Mouse (Mus musculus) midbrain, embryonic 14.5 days (tissue): ENCODE results near the gene Fsd2. TPM values are rescaled to one million over a fixed set of nuclear protein-coding genes. Genes with fewer than 3 reads are reported as not detected.

Experiments used
- ATAC-seq: fragments of 200-750 bp; cut with Nextera tagmentation; 2 replicates; pipeline ENCODE4 v1.8.0; 2017; ENCODE audit warnings: moderate number of reproducible peaks, moderate library complexity; ENCODE audit not compliant: low FRiP score, low TSS enrichment
- DNase-seq: peaks from one replicate; pipeline ENCODE4 v3.0.0-alpha.2; 2015
- H3K27ac ChIP-seq: fragments of 300-500 bp; sonication (generic); replicated peaks from 2 replicates; pipeline ENCODE4 v1.5.1; 2014; ENCODE audit warnings: mild to moderate bottlenecking, low read depth, low read length, moderate library complexity
- H3K27me3 ChIP-seq: fragments of 300-500 bp; sonication (generic); 2 replicates; pipeline ENCODE4 v1.6.1; 2014; ENCODE audit warnings: low read length, control low read depth, mixed read lengths; ENCODE audit not compliant: control insufficient read depth, insufficient read depth
- H3K36me3 ChIP-seq: fragments of 300-500 bp; sonication (generic); 2 replicates; pipeline ENCODE4 v1.6.1; 2014; ENCODE audit warnings: low read length, control low read depth; ENCODE audit not compliant: control insufficient read depth, insufficient read depth
- H3K4me1 ChIP-seq: fragments of 300-500 bp; sonication (generic); 2 replicates; pipeline ENCODE4 v1.6.1; 2014; ENCODE audit warnings: mild to moderate bottlenecking, antibody characterized with exemption, low read length, control low read depth; ENCODE audit not compliant: control insufficient read depth, insufficient read depth
- H3K4me2 ChIP-seq: fragments of 300-500 bp; sonication (generic); 2 replicates; pipeline ENCODE4 v1.6.1; 2014; ENCODE audit warnings: mild to moderate bottlenecking, low read length, moderate library complexity
- H3K4me3 ChIP-seq: fragments of 300-500 bp; sonication (generic); replicated peaks from 2 replicates; pipeline ENCODE4 v1.5.1; 2014; ENCODE audit warnings: low read depth, low read length
- H3K9ac ChIP-seq: fragments of 300-500 bp; sonication (generic); replicated peaks from 2 replicates; pipeline ENCODE4 v1.6.1; 2014; ENCODE audit warnings: mild to moderate bottlenecking, low read length, moderate library complexity
- H3K9me3 ChIP-seq: fragments of 300-500 bp; sonication (generic); 2 replicates; pipeline ENCODE4 v1.6.1; 2016; ENCODE audit warnings: low read length, control low read depth, mixed read lengths; ENCODE audit not compliant: control insufficient read depth
- WGBS: fragments of 180-500 bp; shearing (Covaris S2); extraction: QIAGEN DNeasy Blood & Tissue Kit; methylation state at CpG from one replicate; pipeline ENCODE4 v1.1.7; 2014; 5-methylcytosine and 5-hydroxymethylcytosine counted together
- polyA plus RNA-seq: library from polyadenylated mRNA; unstranded; fragments of >200 nt; fragmentation: Nextera tagmentation; extraction: Ambion mirVana; gene quantifications from 2 replicates; pipeline ENCODE4 v1.2.1, GENCODE M21; 2014

The Fsd2 gene
- 0.07 and 0.20 TPM in 2 replicates for polyA plus RNA-seq

DNA sequence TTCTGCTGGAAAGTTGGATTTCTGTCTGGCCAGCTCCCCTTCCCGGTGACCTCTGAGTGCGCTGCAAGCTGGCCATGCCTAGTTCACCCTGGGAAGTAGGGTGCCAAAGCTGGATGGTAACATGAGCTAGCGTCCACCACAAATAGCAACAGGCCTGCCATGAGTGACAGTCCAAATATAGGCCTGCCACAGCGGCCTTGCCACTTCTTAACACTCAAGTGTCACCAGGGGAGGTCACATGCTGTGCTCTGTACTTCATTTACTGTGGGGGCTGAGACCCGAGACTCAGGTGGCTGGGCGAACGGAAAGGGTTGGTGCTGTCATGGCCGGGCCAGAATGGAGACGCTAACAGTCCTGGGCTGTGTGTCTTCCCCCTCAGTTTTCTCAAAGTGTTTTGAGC lies at the start of gene Fsd2:
TSS of gene Fsd2 (minus strand) at position 53 of the 400 bp plus-strand sequence.
- Histone ChIP-seq H3K4me2 (no peak within 1 kb of the TSS), H3K4me1 (no peaks in the 10 kb centered on the region), H3K27me3 (no peaks in the 10 kb centered on the region), H3K4me3 (no peak within 1 kb of the TSS), H3K9ac (no peak within 1 kb of the TSS), H3K27ac (no peak within 1 kb of the TSS), H3K36me3 (no peaks in the 10 kb centered on the region), H3K9me3 (no peaks in the 10 kb centered on the region)
- 76% methylated on average over 9 of the region's 9 CpGs for WGBS
- DNase-seq = no peak
- no peak for ATAC-seq

- no peaks in the 10 kb centered on the region for H3K36me3 ChIP-seq
- H3K27ac ChIP-seq = no peak overlapping the region
- H3K4me3 ChIP-seq = no peak overlapping the region
- no peak overlapping the region for H3K9ac ChIP-seq
- WGBS = 67% methylated on average over 9 of the region's 9 CpGs
- H3K4me1 ChIP-seq = no peaks in the 10 kb centered on the region
- no peaks in the 10 kb centered on the region for H3K27me3 ChIP-seq
- no peak overlapping the region for H3K4me2 ChIP-seq
- H3K9me3 ChIP-seq = no peaks in the 10 kb centered on the region
- DNase-seq (no peak), ATAC-seq (no peak)
Measured at GRCm38 (mm10) chr7:81615031-81615430, 48.3 kb upstream of the Fsd2 start.

DNA sequence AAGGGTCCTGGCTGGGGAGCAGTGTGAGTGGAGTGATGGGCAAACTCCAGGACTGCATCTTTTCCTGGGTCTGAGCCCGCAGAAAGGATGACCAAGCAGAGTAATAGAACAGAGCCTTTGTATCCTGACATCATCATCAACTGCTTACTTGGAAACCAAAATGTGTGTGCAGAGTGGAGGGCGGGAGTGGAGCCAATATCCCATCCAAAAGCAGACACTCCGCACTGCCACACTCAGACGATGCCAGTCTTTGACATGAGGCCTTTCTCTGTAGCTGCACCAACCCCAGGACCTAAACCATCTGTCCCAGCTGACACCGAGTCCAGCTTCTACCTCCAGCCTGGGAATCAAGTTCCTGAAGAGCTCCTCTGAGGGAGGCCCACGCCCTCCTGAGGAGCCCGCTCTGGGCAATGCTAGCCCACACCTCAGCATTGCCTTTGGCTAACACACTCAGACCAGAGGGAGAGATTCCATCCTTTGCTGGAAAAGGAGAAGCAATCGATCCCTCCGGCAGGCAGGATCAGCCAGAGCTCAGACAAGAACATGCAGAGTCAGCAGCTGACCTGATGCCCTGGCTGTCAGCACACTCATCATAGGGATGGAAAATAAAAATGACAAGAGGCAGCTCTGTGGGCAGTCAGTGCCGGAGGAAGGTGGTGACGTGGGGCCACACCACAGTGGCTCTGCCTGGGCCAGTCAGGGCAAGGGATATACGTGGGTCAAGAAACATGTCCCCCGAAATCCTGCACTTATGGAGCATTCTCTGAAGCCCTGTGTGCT lies 46.3 kb upstream of the Fsd2 start:
- 87% methylated on average over 13 of the region's 13 CpGs for WGBS

GRCm38 (mm10) chr7:81610125-81610524 lies 43.4 kb upstream of the Fsd2 start:
- H3K27me3 ChIP-seq = no peaks in the 10 kb centered on the region
- H3K36me3 ChIP-seq = no peaks in the 10 kb centered on the region
- H3K9ac ChIP-seq = no peak overlapping the region
- H3K4me1 ChIP-seq = no peaks in the 10 kb centered on the region
- WGBS = 64% methylated on average over 18 of the region's 18 CpGs
- ATAC-seq = no peak
- no peak overlapping the region for H3K4me3 ChIP-seq
- no peak for DNase-seq
- no peaks in the 10 kb centered on the region for H3K9me3 ChIP-seq
- H3K4me2 ChIP-seq = no peak overlapping the region
- H3K27ac ChIP-seq = no peak overlapping the region

More for the DNA sequence above, 46.3 kb upstream of the Fsd2 start:
- H3K9ac ChIP-seq = no peak overlapping the region
- H3K9me3 ChIP-seq = no peaks in the 10 kb centered on the region
- H3K4me1 ChIP-seq = no peaks in the 10 kb centered on the region
- no peak for DNase-seq
- H3K36me3 ChIP-seq = no peaks in the 10 kb centered on the region
- no peaks in the 10 kb centered on the region for H3K27me3 ChIP-seq
- no peak overlapping the region for H3K27ac ChIP-seq
- no peak for ATAC-seq
- H3K4me2 ChIP-seq = no peak overlapping the region
- H3K4me3 ChIP-seq = no peak overlapping the region

- no peak for ATAC-seq
- no peak for DNase-seq
- Histone ChIP-seq H3K27ac (no peak overlapping the region), H3K27me3 (no peaks in the 10 kb centered on the region), H3K36me3 (no peaks in the 10 kb centered on the region), H3K9me3 (no peaks in the 10 kb centered on the region), H3K4me1 (no peaks in the 10 kb centered on the region), H3K4me2 (no peak overlapping the region), H3K4me3 (no peak overlapping the region), H3K9ac (no peak overlapping the region)
- 61% methylated on average over 5 of the region's 5 CpGs for WGBS
Measured at GRCm38 (mm10) chr7:81606452-81606851, 39.7 kb upstream of the Fsd2 start.

DNA sequence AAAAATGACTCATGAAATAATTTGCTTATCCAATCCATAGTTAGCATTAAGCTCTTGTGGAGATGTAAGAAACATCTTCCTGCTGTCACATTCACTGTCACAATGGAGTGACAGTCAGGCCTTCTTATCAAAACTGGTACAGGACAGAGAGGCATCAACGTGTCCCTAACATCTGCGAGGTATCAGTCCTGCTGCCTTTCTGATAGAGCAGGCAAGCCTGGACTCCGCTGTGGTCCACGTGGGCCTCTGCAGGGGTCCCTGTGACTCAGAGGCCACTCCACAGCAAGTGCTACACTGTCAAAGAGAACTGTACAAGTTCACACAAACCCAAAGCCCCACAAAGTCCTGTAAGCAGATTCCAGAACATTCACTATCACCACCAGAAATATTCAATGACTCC lies 38.7 kb upstream of the Fsd2 start:
- WGBS = 76% methylated on average over 4 of the region's 4 CpGs
- no peak overlapping the region for H3K27ac ChIP-seq

DNA sequence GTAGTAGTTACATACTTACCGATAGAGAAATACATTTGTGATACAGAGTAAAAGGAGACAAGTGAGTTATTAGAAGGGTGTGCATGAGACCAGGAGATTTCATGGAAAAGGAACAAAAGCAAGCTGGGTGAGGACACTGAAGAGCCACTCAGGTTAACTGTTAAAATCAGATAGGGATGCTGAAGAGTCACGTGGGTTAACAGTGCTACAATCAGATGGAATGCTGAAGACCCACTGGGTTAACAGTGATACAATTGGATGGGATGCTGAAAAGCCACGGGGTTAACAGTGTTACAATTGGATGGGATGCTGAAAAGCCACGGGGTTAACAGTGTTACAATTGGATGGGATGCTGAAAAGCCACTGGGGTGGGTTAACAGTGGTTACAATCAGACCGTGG lies 38.2 kb upstream of the Fsd2 start:
- Histone ChIP-seq H3K36me3 (0 out of 2 replicates have a peak, but pooled peaks cover 2% of the 10 kb centered on the region), H3K4me1 (no peaks in the 10 kb centered on the region), H3K9me3 (no peaks in the 10 kb centered on the region), H3K4me3 (no peak overlapping the region), H3K9ac (no peak overlapping the region), H3K4me2 (no peak overlapping the region), H3K27me3 (no peaks in the 10 kb centered on the region), H3K27ac (no peak overlapping the region)
- DNase-seq = no peak
- no peak for ATAC-seq
- WGBS = 77% methylated on average over 5 of the region's 5 CpGs

More for the DNA sequence above, 38.7 kb upstream of the Fsd2 start:
- Histone ChIP-seq H3K4me3 (no peak overlapping the region), H3K9me3 (no peaks in the 10 kb centered on the region), H3K9ac (no peak overlapping the region), H3K27me3 (no peaks in the 10 kb centered on the region), H3K36me3 (no peaks in the 10 kb centered on the region), H3K4me2 (no peak overlapping the region), H3K4me1 (no peaks in the 10 kb centered on the region)
- ATAC-seq (no peak), DNase-seq (no peak)

GRCm38 (mm10) chr7:81599379-81600280 lies 32.9 kb upstream of the Fsd2 start:
- no peaks in the 10 kb centered on the region for H3K4me1 ChIP-seq
- H3K4me2 ChIP-seq = no peak overlapping the region
- H3K27me3 ChIP-seq = no peaks in the 10 kb centered on the region
- H3K27ac ChIP-seq = no peak overlapping the region
- ATAC-seq = no peak
- WGBS = 86% methylated on average over 8 of the region's 8 CpGs
- no peak overlapping the region for H3K4me3 ChIP-seq
- H3K36me3 ChIP-seq = peaks cover 44% of the 10 kb centered on the region
- H3K9me3 ChIP-seq = no peaks in the 10 kb centered on the region
- DNase-seq = no peak
- no peak overlapping the region for H3K9ac ChIP-seq
